Mouse (Mus musculus) limb, embryonic 11.5 days (tissue): Measurements from ENCODE around the gene Pgam5. TPM values are rescaled to one million over a fixed set of nuclear protein-coding genes. Genes with fewer than 3 reads are reported as not detected.

Experiments
- ATAC-seq: fragments of 200-750 bp; cut with Nextera tagmentation; 2 replicates; pipeline ENCODE4 v1.8.0; 2017; ENCODE audit warnings: low read depth; ENCODE audit not compliant: insufficient number of reproducible peaks, low FRiP score, low TSS enrichment
- DNase-seq: peaks from one replicate; pipeline ENCODE4 v3.0.0-alpha.2; 2015; ENCODE audit warnings: low spot score
- H3K27ac ChIP-seq: fragments of 300-500 bp; sonication (generic); replicated peaks from 2 replicates; pipeline ENCODE4 v1.5.1; 2014; ENCODE audit warnings: low read depth, mild to moderate bottlenecking, low read length
- H3K27me3 ChIP-seq: fragments of 300-500 bp; sonication (generic); 2 replicates; pipeline ENCODE4 v1.6.1; 2014; ENCODE audit warnings: mild to moderate bottlenecking, low read length, mixed read lengths; ENCODE audit not compliant: control insufficient read depth, insufficient read depth
- H3K36me3 ChIP-seq: fragments of 300-500 bp; sonication (generic); 2 replicates; pipeline ENCODE4 v1.6.1; 2014; ENCODE audit warnings: mild to moderate bottlenecking, low read length, moderate library complexity, mixed read lengths; ENCODE audit not compliant: control insufficient read depth, insufficient read depth
- H3K4me1 ChIP-seq: fragments of 300-500 bp; sonication (generic); 2 replicates; pipeline ENCODE4 v1.6.1; 2014; ENCODE audit warnings: low read length, mixed read lengths; ENCODE audit not compliant: control insufficient read depth, insufficient read depth
- H3K4me2 ChIP-seq: fragments of 300-500 bp; sonication (generic); 2 replicates; pipeline ENCODE4 v1.6.1; 2014; ENCODE audit warnings: low read depth, mild to moderate bottlenecking, moderate library complexity; ENCODE audit not compliant: severe bottlenecking
- H3K4me3 ChIP-seq: fragments of 300-500 bp; sonication (generic); 2 replicates; pipeline ENCODE4 v1.5.1; 2014; ENCODE audit warnings: low read depth, low read length
- H3K9ac ChIP-seq: fragments of 300-500 bp; sonication (generic); 2 replicates; pipeline ENCODE4 v1.6.1; 2014; ENCODE audit warnings: mild to moderate bottlenecking, low read length
- H3K9me3 ChIP-seq: fragments of 300-500 bp; sonication (generic); 2 replicates; pipeline ENCODE4 v1.6.1; 2016; ENCODE audit warnings: low read length; ENCODE audit not compliant: control insufficient read depth
- WGBS: fragments of 180-500 bp; shearing (Covaris S2); extraction: QIAGEN DNeasy Blood & Tissue Kit; methylation state at CpG from one replicate; pipeline ENCODE4 v1.1.7; 2014; 5-methylcytosine and 5-hydroxymethylcytosine counted together
- polyA plus RNA-seq: library from polyadenylated mRNA; unstranded; fragments of >200 nt; fragmentation: Nextera tagmentation; extraction: Ambion mirVana; gene quantifications from 2 replicates; pipeline ENCODE4 v1.2.1, GENCODE M21; 2014

Gene Pgam5
- polyA plus RNA-seq, 1 experiment from 2014 or later, result 99.0 TPM

DNA sequence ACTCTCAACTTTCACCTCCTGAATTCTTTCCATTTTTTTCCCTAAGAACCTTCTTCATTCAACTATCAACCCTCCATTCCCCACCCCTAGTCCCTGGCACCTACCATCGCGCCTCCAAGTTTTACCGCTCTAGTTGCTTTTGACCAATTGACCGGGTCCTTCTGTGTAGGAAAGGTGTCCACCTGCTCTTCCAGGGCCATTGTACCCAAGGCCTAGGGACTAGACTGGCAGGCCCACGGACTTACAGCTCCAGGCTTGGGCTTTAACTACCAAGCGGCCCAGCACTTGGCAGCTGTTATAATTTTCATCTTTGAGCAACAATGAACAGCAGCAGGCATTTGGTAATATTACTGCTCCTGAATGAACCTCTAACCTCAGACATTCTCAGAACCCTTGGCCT lies 529 bp upstream of the Pgam5 start:
- peaks cover 8% of the 10 kb centered on the region for H3K36me3 ChIP-seq
- no peak overlapping the region for H3K9ac ChIP-seq
- H3K4me2 ChIP-seq, result no peak overlapping the region
- 90% methylated on average over 6 of the region's 6 CpGs for WGBS
- H3K27ac ChIP-seq, result no peak overlapping the region
- no peak for ATAC-seq
- no peaks in the 10 kb centered on the region for H3K9me3 ChIP-seq
- H3K4me1 ChIP-seq, result peaks cover 3% of the 10 kb centered on the region
- no peak for DNase-seq
- H3K4me3 ChIP-seq, result no peak overlapping the region
- no peaks in the 10 kb centered on the region for H3K27me3 ChIP-seq

DNA sequence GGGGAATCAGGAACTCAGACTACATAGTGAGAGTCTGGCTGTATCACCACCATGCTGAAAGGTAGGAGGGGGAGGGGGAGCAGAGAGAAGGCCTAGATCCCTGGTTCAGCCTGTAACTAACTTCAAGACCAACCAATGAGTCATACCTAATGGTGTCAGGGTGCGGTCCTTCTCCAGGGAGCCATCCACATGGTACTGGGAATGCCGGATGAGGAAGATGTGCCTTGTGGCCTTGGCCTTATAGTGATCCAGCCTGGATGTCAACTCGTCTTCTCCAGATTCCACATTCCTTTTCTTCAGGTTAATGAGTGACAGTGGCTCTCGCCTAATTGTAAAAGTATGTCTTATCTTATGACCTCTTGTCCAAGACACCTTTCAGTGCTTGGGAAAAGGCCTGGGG lies 2.8 kb downstream of the Pgam5 start:
- H3K4me3 ChIP-seq, result no peak overlapping the region
- H3K9me3 ChIP-seq, result no peaks in the 10 kb centered on the region
- H3K4me1 ChIP-seq, result peaks cover 3% of the 10 kb centered on the region
- H3K27me3 ChIP-seq, result no peaks in the 10 kb centered on the region
- no peak overlapping the region for H3K4me2 ChIP-seq
- 96% methylated on average over 4 of the region's 4 CpGs for WGBS
- no peak overlapping the region for H3K27ac ChIP-seq
- H3K9ac ChIP-seq, result no peak overlapping the region
- H3K36me3 ChIP-seq, result peaks cover 12% of the 10 kb centered on the region
- ATAC-seq (no peak), DNase-seq (no peak)

DNA sequence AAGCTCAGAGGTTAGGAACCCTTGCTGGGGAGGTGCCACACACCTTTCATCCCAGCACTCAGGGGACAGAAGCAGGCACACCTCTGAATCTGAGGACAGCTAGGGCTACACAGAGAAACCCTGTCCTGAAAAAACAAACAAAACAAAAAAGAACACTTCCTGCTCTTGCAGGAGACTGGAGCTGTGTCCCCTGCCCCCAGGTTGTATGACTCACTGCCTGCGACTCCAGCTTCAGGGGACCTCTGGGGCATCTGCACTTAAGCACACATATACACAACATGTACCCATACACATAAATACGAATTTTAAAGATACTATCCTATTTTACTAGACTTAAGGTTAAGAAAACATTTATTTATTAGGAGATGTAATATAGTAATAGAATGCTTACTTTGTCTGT lies 25.6 kb downstream of the Pgam5 start:
- WGBS, result 82% methylated on average over 2 of the region's 2 CpGs
- Histone ChIP-seq H3K27ac (no peak overlapping the region), H3K4me2 (no peak overlapping the region), H3K36me3 (peaks cover 33% of the 10 kb centered on the region; the same call in 1 of the 2 replicates), H3K4me1 (no peaks in the 10 kb centered on the region), H3K27me3 (no peaks in the 10 kb centered on the region), H3K9ac (no peak overlapping the region), H3K9me3 (no peaks in the 10 kb centered on the region), H3K4me3 (no peak overlapping the region)
- ATAC-seq, result no peak
- DNase-seq, result no peak

DNA sequence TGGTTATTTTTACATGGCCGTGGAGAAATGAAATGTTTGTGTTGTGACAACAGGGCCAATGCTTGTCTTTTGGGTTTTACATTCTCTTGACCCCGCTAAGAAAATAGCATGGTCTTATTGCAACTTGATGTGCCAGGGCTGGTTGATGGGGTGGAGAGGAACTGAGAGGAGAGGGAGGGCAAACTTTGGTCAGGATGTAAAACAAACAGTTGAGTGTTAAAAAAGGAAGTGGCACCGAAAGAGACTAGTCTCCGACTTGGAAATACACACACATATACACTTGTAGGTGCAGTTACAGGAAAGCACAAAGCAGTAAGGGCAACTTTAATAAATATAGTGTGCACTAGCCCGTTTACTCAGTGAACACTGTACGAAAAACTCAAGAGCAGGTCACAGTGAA lies 37.4 kb downstream of the Pgam5 start:
- Histone ChIP-seq H3K4me3 (no peak overlapping the region), H3K9ac (no peak overlapping the region), H3K27me3 (no peaks in the 10 kb centered on the region), H3K4me1 (peaks cover 4% of the 10 kb centered on the region), H3K27ac (no peak overlapping the region), H3K4me2 (no peak overlapping the region), H3K9me3 (no peaks in the 10 kb centered on the region), H3K36me3 (peaks cover 2% of the 10 kb centered on the region; the same call in 1 of the 2 replicates)
- 90% methylated on average over 6 of the region's 6 CpGs for WGBS
- no peak for ATAC-seq
- DNase-seq, result no peak

DNA sequence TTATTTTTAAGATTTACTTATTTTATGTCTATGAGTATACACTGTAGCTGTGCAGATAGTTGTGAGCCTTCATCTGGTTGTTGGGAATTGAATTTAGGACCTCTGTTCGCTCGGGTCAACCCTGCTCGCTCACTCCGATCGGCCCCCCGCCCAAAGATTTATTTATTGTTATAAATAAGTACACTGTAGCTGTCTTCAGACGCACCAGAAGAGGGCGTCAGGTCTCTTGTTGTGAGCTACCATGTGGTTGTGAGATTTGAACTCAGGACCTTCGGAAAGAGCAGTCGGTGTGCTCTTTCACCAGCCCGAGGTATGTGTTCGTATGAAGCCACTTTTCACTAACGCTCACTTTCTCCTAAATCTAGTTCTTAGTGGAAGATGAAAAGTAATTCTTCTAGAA lies 38.1 kb downstream of the Pgam5 start:
- DNase-seq, result peak; percentile 27
- H3K4me2 ChIP-seq, result peak overlapping the region; percentile 61
- no peaks in the 10 kb centered on the region for H3K27me3 ChIP-seq
- no peaks in the 10 kb centered on the region; the same call in 1 of the 2 replicates for H3K36me3 ChIP-seq
- no peak for ATAC-seq
- peaks cover 4% of the 10 kb centered on the region for H3K4me1 ChIP-seq
- H3K9ac ChIP-seq, result peak overlapping the region; percentile 97
- WGBS, result 47% methylated on average over 13 of the region's 13 CpGs
- H3K4me3 ChIP-seq, result peak overlapping the region; percentile 96
- no peak overlapping the region for H3K27ac ChIP-seq
- no peaks in the 10 kb centered on the region for H3K9me3 ChIP-seq

DNA sequence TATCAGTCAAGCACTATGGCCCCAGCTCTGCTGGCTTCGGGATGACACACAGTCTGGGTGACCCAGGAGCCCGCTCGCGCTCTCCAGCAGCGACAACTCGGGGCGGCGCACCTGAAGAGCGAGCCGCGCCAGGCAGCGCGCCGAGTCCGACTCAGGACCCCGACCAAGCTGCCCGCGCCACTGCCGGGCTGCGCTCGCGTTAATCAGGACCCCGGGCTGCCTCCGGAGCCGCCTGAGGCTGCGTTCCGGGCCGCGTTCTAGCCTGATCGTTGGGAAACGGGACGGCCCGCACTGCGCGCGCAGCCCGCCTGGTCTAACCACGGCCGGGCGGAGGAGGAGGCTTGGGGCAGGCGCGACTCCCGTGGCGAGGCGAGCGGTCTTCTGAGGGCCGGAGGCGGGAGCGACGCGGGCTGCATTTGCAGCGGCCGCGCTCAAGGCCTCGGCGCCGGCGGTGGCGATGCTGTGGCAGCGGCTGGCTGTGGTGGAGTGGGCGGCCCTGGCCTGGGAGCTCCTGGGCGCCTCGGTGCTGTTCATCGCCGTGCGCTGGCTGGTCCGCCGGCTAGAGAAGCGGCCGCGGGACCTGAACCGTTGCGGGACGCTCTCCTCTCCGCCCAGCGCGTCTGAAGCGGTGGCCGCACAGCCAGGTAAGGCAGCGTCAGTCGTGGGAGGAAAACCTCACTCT lies 38.8 kb downstream of the Pgam5 start, which contains the start of gene Ankle2:
TSS of gene Ankle2 (plus strand) at position 225 of the 682 bp plus-strand sequence.
- Histone ChIP-seq H3K9ac (peak within 1 kb of the TSS; percentile 97), H3K4me1 (peaks cover 4% of the 10 kb centered on the region), H3K36me3 (no peaks in the 10 kb centered on the region), H3K27ac (peak within 1 kb of the TSS; percentile 93), H3K27me3 (no peaks in the 10 kb centered on the region), H3K9me3 (no peaks in the 10 kb centered on the region), H3K4me2 (peak within 1 kb of the TSS; percentile 61), H3K4me3 (peak within 1 kb of the TSS; percentile 96)
- ATAC-seq (peak; percentile 95), DNase-seq (peak; percentile 96)
- under 1% methylated on average over 76 of the region's 81 CpGs for WGBS

DNA sequence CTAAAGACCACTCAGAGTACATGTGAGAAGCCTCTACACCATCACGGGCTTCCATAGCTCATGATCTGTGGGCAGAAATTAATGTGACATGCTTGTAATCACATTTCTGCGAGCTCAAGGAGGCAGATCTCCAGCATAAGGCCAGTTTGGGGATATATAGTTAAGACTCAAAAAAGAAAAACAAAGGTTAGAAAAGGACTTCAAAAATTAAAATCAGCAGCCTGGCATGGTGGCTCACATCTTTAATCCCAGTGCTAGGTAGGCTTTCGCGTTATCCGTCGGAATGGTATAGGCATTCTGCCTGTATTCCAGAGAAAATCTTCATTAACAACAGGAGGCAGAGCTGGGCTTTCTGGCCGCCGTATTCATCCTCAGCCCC lies 39.3 kb downstream of the Pgam5 start:
- WGBS, result 10% methylated on average over 8 of the region's 8 CpGs
- H3K4me3 ChIP-seq, result peak overlapping the region; percentile 96
- peak overlapping the region; percentile 61 for H3K4me2 ChIP-seq

DNA sequence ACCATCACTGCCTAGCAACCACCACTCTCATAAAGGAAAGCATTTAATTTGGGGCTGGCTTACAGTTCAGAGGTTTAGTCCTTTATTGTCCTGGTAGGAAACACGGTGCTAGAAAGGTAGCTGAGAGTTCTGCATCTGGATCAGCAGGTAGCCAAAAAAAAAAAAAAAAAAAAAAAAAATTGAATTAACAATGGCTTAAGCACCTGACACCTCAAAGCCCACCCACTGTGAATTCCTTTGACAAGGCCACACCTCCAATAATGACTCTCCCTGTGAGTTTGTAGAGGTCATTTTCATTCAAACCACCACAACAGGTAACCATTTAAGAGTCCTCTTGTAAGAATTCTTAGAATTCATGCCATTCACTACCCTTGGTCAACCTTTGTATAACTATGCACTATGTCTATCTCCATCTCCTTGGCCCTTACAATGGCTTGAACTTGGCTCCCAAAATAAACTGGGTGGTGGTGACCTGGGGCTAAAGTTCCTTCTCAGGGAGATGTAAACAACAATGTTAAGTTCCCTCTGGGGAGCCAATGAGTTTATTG lies 42.3 kb downstream of the Pgam5 start:
- Histone ChIP-seq H3K9me3 (no peaks in the 10 kb centered on the region), H3K4me2 (no peak overlapping the region), H3K4me3 (no peak overlapping the region), H3K36me3 (no peaks in the 10 kb centered on the region), H3K9ac (no peak overlapping the region), H3K27ac (no peak overlapping the region), H3K27me3 (no peaks in the 10 kb centered on the region), H3K4me1 (peaks cover 4% of the 10 kb centered on the region)
- no peak for ATAC-seq
- 32% methylated on average over 1 of the region's 1 CpGs for WGBS
- DNase-seq, result no peak

More for the DNA sequence above, 39.3 kb downstream of the Pgam5 start:
- Histone ChIP-seq H3K9ac (peak overlapping the region; percentile 97), H3K27ac (peak overlapping the region; percentile 93; the same call in 1 of the 2 replicates), H3K36me3 (no peaks in the 10 kb centered on the region), H3K27me3 (no peaks in the 10 kb centered on the region), H3K4me1 (peaks cover 4% of the 10 kb centered on the region), H3K9me3 (no peaks in the 10 kb centered on the region)
- ATAC-seq, result no peak
- DNase-seq, result peak; percentile 21
